Mouse (Mus musculus): ENCODE measurements around the gene Col4a2. TPM values are rescaled to one million over a fixed set of nuclear protein-coding genes. Genes with fewer than 3 reads are reported as not detected.

Gene Col4a2
- 1 to 10 TPM in 1 of 2 experiments, under 1 TPM in 1; 0.97 to 1.3 TPM for total RNA-seq (2023)

GRCm38 (mm10) chr8:11312349-11313175, at the start of gene Col4a2, which contains the start of gene Col4a1:
Gene Col4a2, plus strand, starts transcription at chr8:11312805.
Gene Col4a1, minus strand, starts transcription at chr8:11312826.

GRCm38 (mm10) chr8:11477811-11478761, 165.5 kb downstream of the Col4a2 start, which contains the start of gene Rab20:
Gene Rab20, minus strand, starts transcription at chr8:11478710.

GRCm38 (mm10) chr8:11497017-11497990, 184.7 kb downstream of the Col4a2 start, which contains the start of gene Naxd:
Gene Naxd, plus strand, starts transcription at chr8:11497506.

Other genes with a start within 250 kb of the Col4a2 start
- gene Col4a1, start within 50 bp of the Col4a2 start, total RNA-seq (2023): 1 to 10 TPM in 1 of 2 experiments, under 1 TPM in 1; 0.53 to 1.1 TPM
- gene Rab20, start 165.9 kb downstream of the Col4a2 start, total RNA-seq (2023): 10 to 100 TPM; 21.7 to 24.8 TPM
- gene Naxd, start 184.7 kb downstream of the Col4a2 start, total RNA-seq (2023): 10 to 100 TPM; 31.6 to 35.5 TPM
- 10 to 100 TPM; 19.9 to 26.5 TPM for gene Cars2, start 238.0 kb downstream of the Col4a2 start, total RNA-seq (2023)
- gene Ing1, start 242.8 kb downstream of the Col4a2 start, total RNA-seq (2023): 10 to 100 TPM; 52.3 to 54.1 TPM